Mouse (Mus musculus) ES-Bruce4 (cell line): Measurements from ENCODE around the gene B3gat3.

Experiments used
- CTCF ChIP-seq: IDR thresholded peaks from one replicate; pipeline ENCODE4 v1.8.1; 2011; ENCODE audit warnings: low read depth, low read length
- EP300 ChIP-seq: IDR thresholded peaks from 2 replicates; pipeline ENCODE4 v1.6.1; 2011; ENCODE audit warnings: low read depth, low read length; ENCODE audit not compliant: insufficient read depth
- POLR2A ChIP-seq: IDR thresholded peaks from one replicate; pipeline ENCODE4 v1.8.1; 2011; ENCODE audit warnings: low read length; ENCODE audit not compliant: insufficient read depth

GRCm38 (mm10) chr19:8875031-8875430 is 45.1 kb upstream of the B3gat3 start:
- TF ChIP-seq CTCF = no peak
- TF ChIP-seq POLR2A = no peak
- TF ChIP-seq EP300 = no peak
